Mouse (Mus musculus) brain, embryonic 14.5 days (tissue): ENCODE data around the gene Tigd2. TPM values are rescaled to one million over a fixed set of nuclear protein-coding genes. Genes with fewer than 3 reads are reported as not detected.
A peak's percentile ranks its signal among the peaks of the same experiment; 100 is the strongest.

Experiments used
- DNase-seq: peaks from one replicate; pipeline ENCODE4 v3.0.0-alpha.2; 2011; ENCODE audit warnings: low read depth
- CTCF ChIP-seq: fragments of 200-500 bp; IDR thresholded peaks from 2 replicates; pipeline ENCODE4 v1.5.1; 2012; ENCODE audit warnings: inconsistent platforms, mild to moderate bottlenecking, moderate library complexity, borderline replicate concordance; ENCODE audit not compliant: insufficient read depth, insufficient read length; ENCODE audit errors: extremely low read depth
- POLR2A ChIP-seq: fragments of 200-500 bp; IDR thresholded peaks from 2 replicates; pipeline ENCODE4 v1.6.1; 2012; ENCODE audit warnings: mild to moderate bottlenecking, inconsistent platforms, borderline replicate concordance; ENCODE audit not compliant: poor library complexity, insufficient read depth, insufficient read length, severe bottlenecking; ENCODE audit errors: extremely low read depth
- polyA plus RNA-seq: library from polyadenylated mRNA; depleted of rRNA; stranded (reverse); fragments of >200 nt; gene quantifications from 2 replicates; pipeline ENCODE4 v1.2.3, GENCODE M21; 2012; rRNA removed

Gene Tigd2
- polyA plus RNA-seq, 1 experiment, result 4.0 TPM

- TF ChIP-seq CTCF (no peak), POLR2A (no peak)
- DNase-seq, result no peak
Measured at GRCm38 (mm10) chr6:59195849-59196635, 12.6 kb upstream of the Tigd2 start.

DNA sequence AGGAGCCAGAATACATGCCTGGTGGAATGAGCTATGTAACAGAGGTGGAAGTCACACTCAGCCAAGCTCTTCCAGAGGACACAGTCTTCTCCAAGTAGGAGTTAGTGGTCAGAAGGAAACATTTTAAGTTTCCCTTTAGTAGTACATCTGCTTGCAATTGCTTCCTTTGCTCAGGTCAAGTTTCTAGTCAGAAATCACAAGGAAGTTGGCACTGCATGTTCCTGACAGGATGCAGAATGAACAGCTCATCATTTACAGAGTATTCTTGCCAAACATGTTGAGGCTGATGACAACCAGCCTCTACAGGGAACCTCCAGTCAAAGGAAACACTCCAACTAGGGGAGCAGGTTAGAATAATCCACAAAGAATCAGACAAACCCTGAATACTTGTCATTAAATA, 11.9 kb upstream of the Tigd2 start:
- TF ChIP-seq CTCF (no peak), POLR2A (no peak)
- no peak for DNase-seq

- no peak for DNase-seq
- TF ChIP-seq POLR2A (no peak), CTCF (no peak)
Measured at GRCm38 (mm10) chr6:59198356-59198755, 10.3 kb upstream of the Tigd2 start.

DNA sequence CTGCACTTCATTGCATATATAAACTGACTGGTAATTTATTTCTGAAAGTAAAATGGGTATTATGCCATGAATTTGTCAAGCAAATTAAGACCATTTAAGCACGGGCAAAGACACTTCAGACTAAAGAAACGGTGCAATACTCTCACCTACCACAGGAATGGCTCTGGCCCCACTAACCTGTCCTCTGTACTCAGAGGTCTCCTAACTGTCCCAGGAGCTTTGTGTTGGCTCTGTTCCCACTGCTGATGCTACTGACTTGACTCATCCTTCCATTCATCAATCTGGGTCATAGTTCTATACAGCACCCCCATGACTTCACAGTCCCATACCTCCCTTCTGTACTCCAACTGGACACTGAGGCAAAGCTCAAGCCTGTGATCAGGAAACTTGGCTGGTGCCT, 9.6 kb upstream of the Tigd2 start:
- TF ChIP-seq POLR2A (no peak), CTCF (no peak)
- no peak for DNase-seq

DNA sequence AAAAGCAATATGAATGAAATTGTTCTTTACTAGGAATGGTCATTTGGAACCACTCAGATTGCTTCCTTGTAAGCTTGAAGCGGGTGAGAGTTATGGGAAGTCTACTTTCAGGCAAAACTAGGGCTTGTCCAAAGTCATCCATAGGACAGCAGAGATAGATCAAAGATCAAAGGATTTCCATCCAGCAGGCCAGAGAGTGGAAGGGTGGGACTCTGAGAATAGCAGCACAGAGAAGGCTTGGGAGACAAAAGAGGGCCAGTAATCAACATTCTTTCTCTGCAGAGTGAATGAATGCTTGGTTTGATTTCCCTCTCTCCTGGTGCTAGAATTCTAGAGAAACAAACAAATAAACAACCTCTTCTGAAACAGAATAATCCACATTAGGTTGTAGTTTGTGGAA, 1.1 kb upstream of the Tigd2 start:
- DNase-seq, result no peak

DNA sequence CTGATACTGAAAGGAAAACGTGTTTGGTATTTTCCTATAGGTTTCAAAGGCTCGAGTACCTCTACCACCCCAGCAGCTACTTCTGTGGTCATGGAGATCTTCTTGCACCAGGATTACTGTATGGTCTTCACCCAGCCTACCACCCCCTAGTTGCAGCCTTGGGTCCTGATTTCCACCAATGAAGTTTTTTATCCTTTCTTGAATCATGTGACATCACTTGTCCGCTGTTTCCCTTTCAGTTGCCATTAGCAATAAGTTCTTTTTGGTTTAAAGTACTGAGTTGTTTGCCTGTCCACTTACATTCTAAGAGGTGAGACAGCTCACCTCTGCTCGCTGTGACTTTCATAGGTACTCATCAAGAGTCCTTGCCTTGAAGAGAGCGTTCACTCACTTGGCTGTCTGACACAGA, 633 bp downstream of the Tigd2 start:
- no peak for TF ChIP-seq POLR2A
- TF ChIP-seq CTCF, result no peak
- peak; percentile 59 for DNase-seq

More for the DNA sequence above, 1.1 kb upstream of the Tigd2 start:
- TF ChIP-seq POLR2A (no peak), CTCF (no peak)

GRCm38 (mm10) chr6:59233191-59233590, 24.5 kb downstream of the Tigd2 start:
- no peak for DNase-seq
- no peak for TF ChIP-seq POLR2A

DNA sequence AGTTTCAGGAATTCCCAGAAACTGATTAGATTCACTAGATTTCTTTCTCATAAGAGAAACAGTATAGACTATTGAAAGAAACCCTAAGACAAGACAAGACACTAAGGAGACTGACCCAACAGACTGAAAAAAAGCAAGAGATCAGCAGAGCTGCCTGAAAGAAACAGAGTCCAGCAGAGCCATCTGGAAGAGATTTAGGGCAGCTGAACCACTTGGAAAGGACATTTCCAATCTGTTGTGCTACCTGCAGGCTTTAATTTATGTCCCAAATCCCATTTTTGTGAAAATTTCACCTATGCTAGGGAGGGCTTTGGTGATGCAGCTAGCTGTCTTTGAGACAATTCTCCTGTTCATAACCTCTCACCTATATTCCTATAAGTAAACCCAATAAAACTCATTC, 25.0 kb downstream of the Tigd2 start:
- TF ChIP-seq CTCF (no peak), POLR2A (no peak)
- DNase-seq, result no peak

DNA sequence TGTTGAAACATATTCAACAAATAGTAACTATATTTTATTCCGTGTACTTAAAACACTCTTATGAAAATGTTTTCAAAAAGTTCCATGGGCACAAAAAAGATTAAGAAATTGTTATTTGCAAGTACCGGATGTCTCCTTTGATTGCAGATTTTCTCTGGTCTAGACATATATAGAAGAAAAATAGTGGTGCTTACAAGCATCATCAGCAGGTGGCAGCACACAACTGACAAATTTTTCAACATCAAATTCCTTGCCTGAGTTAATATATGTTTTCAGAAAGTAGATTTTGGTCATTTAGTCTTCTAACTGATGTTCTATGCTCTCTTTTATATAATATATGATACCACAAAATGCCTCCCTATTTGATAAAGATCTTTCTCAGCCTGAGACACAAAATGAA, 41.0 kb downstream of the Tigd2 start:
- peak; percentile 86 for DNase-seq

GRCm38 (mm10) chr6:59250536-59250935, 41.9 kb downstream of the Tigd2 start:
- DNase-seq, result no peak
- TF ChIP-seq CTCF (no peak), POLR2A (no peak)

More for the DNA sequence above, 41.0 kb downstream of the Tigd2 start:
- TF ChIP-seq CTCF, result 0 out of 2 replicates have a peak, but pooled peaks have one; percentile 33
- no peak for TF ChIP-seq POLR2A

- TF ChIP-seq POLR2A (no peak), CTCF (no peak)
- peak; percentile 26 for DNase-seq
Measured at GRCm38 (mm10) chr6:59255909-59256308, 47.2 kb downstream of the Tigd2 start.

Other genes starting within 250 kb of the Tigd2 start
- 3.8 and 4.8 TPM in 2 replicates for gene Fam13a, start 184.3 kb upstream of the Tigd2 start, polyA plus RNA-seq
- 0.69 and 1.5 TPM in 2 replicates for gene Gprin3, start 217.4 kb downstream of the Tigd2 start, polyA plus RNA-seq